Mouse (Mus musculus) spleen, adult 2 months (tissue): ENCODE data around the gene Gbf1. TPM values are rescaled to one million over a fixed set of nuclear protein-coding genes. Genes with fewer than 3 reads are reported as not detected.

Experiments
- DNase-seq, 2 experiments: peaks; one replicate each; pipeline versions ENCODE4 v3.0.0 to v3.0.0-alpha.2; 2012 to 2021; ENCODE audit warnings: low spot score in 2 of 2, low read depth in 1 of 2
- H3K27ac ChIP-seq: fragments of 200-500 bp; 2 replicates; pipeline ENCODE4 v1.5.1; 2012; ENCODE audit warnings: low read length, inconsistent platforms; ENCODE audit not compliant: insufficient read depth
- H3K27me3 ChIP-seq: fragments of 200-500 bp; 2 replicates; pipeline ENCODE4 v1.6.1; 2012; ENCODE audit warnings: mild to moderate bottlenecking, moderate library complexity, low read length, inconsistent platforms; ENCODE audit not compliant: control insufficient read depth, insufficient read depth
- H3K36me3 ChIP-seq: fragments of 200-500 bp; 2 replicates; pipeline ENCODE4 v1.6.1; 2012; ENCODE audit warnings: mild to moderate bottlenecking, low read length, inconsistent platforms; ENCODE audit not compliant: control insufficient read depth, insufficient read depth
- H3K4me1 ChIP-seq: fragments of 200-500 bp; 2 replicates; pipeline ENCODE4 v1.6.1; 2011; ENCODE audit warnings: inconsistent platforms; ENCODE audit not compliant: control insufficient read depth, insufficient read depth, insufficient read length
- H3K4me3 ChIP-seq: fragments of 200-500 bp; 2 replicates; pipeline ENCODE4 v1.5.1; 2011; ENCODE audit warnings: mild to moderate bottlenecking, inconsistent platforms; ENCODE audit not compliant: insufficient read depth, insufficient read length; ENCODE audit errors: extremely low read depth
- CTCF ChIP-seq: fragments of 200-500 bp; IDR thresholded peaks from 2 replicates; pipeline ENCODE4 v1.5.1; 2011; ENCODE audit warnings: mild to moderate bottlenecking, inconsistent platforms; ENCODE audit not compliant: insufficient read depth, insufficient read length, insufficient replicate concordance; ENCODE audit errors: extremely low read depth
- POLR2A ChIP-seq: fragments of 200-500 bp; IDR thresholded peaks from 2 replicates; pipeline ENCODE4 v1.6.1; 2011; ENCODE audit warnings: low read depth, low read length, inconsistent platforms
- WGBS: fragments of 180-500 bp; shearing (Covaris S2); methylation state at CpG from one replicate; pipeline ENCODE4 v1.1.7; 2018; 5-methylcytosine and 5-hydroxymethylcytosine counted together
- polyA plus RNA-seq: library from polyadenylated mRNA; depleted of rRNA; stranded (reverse); fragments of >200 nt; gene quantifications from 2 replicates; pipeline ENCODE4 v1.2.3, GENCODE M21; 2012

Gene Gbf1
- polyA plus RNA-seq, 1 experiment, result 67.7 TPM

- H3K4me1 ChIP-seq, result no peaks in the 10 kb centered on the region
- no peak overlapping the region for H3K4me3 ChIP-seq
- WGBS, result 52% methylated on average over 7 of the region's 7 CpGs
- peaks cover 17% of the 10 kb centered on the region for H3K36me3 ChIP-seq
- no peak for TF ChIP-seq POLR2A
- peak; percentile 50; the same call in 1 of the 2 replicates for TF ChIP-seq CTCF
- H3K27me3 ChIP-seq, result no peaks in the 10 kb centered on the region
- H3K27ac ChIP-seq, result no peak overlapping the region
- peak; percentile 17 to 19 for DNase-seq
Measured at GRCm38 (mm10) chr19:46254163-46254752, 101.9 kb downstream of the Gbf1 start.

GRCm38 (mm10) chr19:46264762-46265161, 112.5 kb downstream of the Gbf1 start:
- Histone ChIP-seq H3K4me1 (no peaks in the 10 kb centered on the region), H3K27ac (no peak overlapping the region), H3K27me3 (no peaks in the 10 kb centered on the region), H3K4me3 (no peak overlapping the region), H3K36me3 (peaks cover 40% of the 10 kb centered on the region)
- TF ChIP-seq CTCF (no peak), POLR2A (no peak)
- DNase-seq, result no peak
- 96% methylated on average over 7 of the region's 7 CpGs for WGBS

- no peaks in the 10 kb centered on the region for H3K27me3 ChIP-seq
- H3K4me3 ChIP-seq, result no peak overlapping the region
- H3K27ac ChIP-seq, result no peak overlapping the region
- no peaks in the 10 kb centered on the region for H3K4me1 ChIP-seq
- peak in 1 of 2 experiments; percentile 10 for DNase-seq
- H3K36me3 ChIP-seq, result peaks cover 15% of the 10 kb centered on the region
- peak; percentile 22; the same call in 1 of the 2 replicates for TF ChIP-seq CTCF
- no peak for TF ChIP-seq POLR2A
Measured at GRCm38 (mm10) chr19:46275307-46275706, 123.0 kb downstream of the Gbf1 start.

- TF ChIP-seq CTCF (no peak), POLR2A (no peak)
- peaks cover 39% of the 10 kb centered on the region for H3K36me3 ChIP-seq
- H3K27me3 ChIP-seq, result no peaks in the 10 kb centered on the region
- WGBS, result 81% methylated on average over 11 of the region's 11 CpGs
- no peak overlapping the region for H3K27ac ChIP-seq
- no peaks in the 10 kb centered on the region for H3K4me1 ChIP-seq
- H3K4me3 ChIP-seq, result no peak overlapping the region
- DNase-seq, result no peak
Measured at GRCm38 (mm10) chr19:46282081-46282849, 130.0 kb downstream of the Gbf1 start.

GRCm38 (mm10) chr19:46284686-46285085, 132.4 kb downstream of the Gbf1 start:
- no peaks in the 10 kb centered on the region for H3K4me1 ChIP-seq
- 96% methylated on average over 4 of the region's 4 CpGs for WGBS
- H3K36me3 ChIP-seq, result peaks cover 39% of the 10 kb centered on the region
- no peak for TF ChIP-seq CTCF
- no peak for TF ChIP-seq POLR2A
- DNase-seq, result no peak
- H3K4me3 ChIP-seq, result no peak overlapping the region
- no peak overlapping the region for H3K27ac ChIP-seq
- H3K27me3 ChIP-seq, result no peaks in the 10 kb centered on the region

- TF ChIP-seq CTCF, result no peak
- TF ChIP-seq POLR2A, result no peak
- H3K36me3 ChIP-seq, result peaks cover 32% of the 10 kb centered on the region
- WGBS, result 95% methylated on average over 7 of the region's 7 CpGs
Measured at GRCm38 (mm10) chr19:46285631-46286030, 133.3 kb downstream of the Gbf1 start.

GRCm38 (mm10) chr19:46286047-46286446, 133.7 kb downstream of the Gbf1 start:
- no peak overlapping the region for H3K4me3 ChIP-seq
- 95% methylated on average over 6 of the region's 6 CpGs for WGBS
- no peak overlapping the region for H3K27ac ChIP-seq
- TF ChIP-seq POLR2A (no peak), CTCF (no peak)
- H3K4me1 ChIP-seq, result no peaks in the 10 kb centered on the region
- peaks cover 31% of the 10 kb centered on the region for H3K36me3 ChIP-seq
- H3K27me3 ChIP-seq, result no peaks in the 10 kb centered on the region
- no peak for DNase-seq

More at GRCm38 (mm10) chr19:46285631-46286030, 133.3 kb downstream of the Gbf1 start:
- Histone ChIP-seq H3K4me3 (no peak overlapping the region), H3K4me1 (no peaks in the 10 kb centered on the region), H3K27ac (no peak overlapping the region), H3K27me3 (no peaks in the 10 kb centered on the region)
- DNase-seq, result no peak
